Mouse (Mus musculus): ENCODE results near the gene Srrt. TPM values are rescaled to one million over a fixed set of nuclear protein-coding genes. Genes with fewer than 3 reads are reported as not detected.

Gene Srrt
- total RNA-seq, 1 experiment from 2014 or later = 139 TPM

- peak; percentile 69 for DNase-seq
These were observed 31.3 kb upstream of the Srrt start for GRCm38 (mm10) chr5:137338663-137339289.

DNA sequence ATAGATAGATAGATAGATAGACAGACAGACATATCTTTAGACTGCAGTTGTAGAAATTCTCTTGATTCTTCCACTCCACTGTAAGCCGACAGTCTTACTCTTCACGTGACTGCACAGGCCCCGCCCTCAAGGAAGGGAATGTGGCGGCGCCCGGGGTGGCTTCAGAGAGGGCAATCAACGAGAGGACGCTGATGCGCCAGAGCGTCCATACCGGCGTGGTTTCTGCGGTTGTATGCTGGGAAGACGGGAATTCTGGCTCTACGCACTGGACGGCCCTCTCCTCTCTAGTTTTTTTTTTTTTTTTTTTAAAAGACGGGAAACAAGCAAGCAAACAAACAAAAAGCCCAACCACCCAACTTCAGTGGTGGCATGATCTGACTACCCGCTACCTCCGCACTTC is 30.8 kb upstream of the Srrt start:
- peak; percentile 96 for DNase-seq

DNA sequence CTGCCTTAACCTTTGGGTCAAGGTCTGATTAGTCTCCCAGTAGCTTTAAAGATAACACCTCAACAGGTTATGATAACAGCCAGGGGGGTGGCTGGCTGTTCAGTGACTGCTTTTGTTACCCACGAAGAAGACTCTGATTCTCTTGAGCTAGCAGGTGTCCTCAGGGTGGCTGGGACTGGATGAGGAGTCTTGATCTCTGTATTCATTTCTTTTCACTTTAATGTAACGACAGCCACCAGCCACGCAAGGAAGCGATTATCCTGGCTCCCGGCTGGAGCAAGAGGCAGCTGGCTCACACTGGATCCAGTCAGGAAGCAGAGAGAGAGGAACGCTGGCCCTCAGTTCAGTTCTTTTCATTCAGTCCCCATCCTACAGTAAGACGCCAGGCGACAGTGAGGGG is 29.7 kb upstream of the Srrt start:
- DNase-seq = no peak

GRCm38 (mm10) chr5:137335066-137335465 is 27.6 kb upstream of the Srrt start:
- no peak for DNase-seq

DNA sequence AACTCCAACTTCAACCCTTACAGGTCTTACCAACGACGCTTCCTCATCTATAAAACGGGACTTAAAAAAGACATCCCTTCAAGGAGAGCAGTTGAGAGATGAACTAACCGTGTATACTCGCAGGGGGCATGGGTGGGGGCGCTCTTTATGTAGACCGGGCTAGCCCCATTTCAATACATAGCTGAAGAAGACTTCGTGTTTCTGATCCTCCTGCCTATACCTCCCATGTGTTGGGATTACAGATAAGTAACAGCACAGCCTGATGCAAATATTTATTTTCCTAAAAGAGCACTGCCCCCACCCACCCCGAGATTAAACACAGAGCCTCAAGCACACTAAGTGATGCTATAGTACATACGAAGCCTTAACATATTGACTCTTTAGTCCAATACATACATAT is 26.8 kb upstream of the Srrt start:
- no peak for DNase-seq

DNA sequence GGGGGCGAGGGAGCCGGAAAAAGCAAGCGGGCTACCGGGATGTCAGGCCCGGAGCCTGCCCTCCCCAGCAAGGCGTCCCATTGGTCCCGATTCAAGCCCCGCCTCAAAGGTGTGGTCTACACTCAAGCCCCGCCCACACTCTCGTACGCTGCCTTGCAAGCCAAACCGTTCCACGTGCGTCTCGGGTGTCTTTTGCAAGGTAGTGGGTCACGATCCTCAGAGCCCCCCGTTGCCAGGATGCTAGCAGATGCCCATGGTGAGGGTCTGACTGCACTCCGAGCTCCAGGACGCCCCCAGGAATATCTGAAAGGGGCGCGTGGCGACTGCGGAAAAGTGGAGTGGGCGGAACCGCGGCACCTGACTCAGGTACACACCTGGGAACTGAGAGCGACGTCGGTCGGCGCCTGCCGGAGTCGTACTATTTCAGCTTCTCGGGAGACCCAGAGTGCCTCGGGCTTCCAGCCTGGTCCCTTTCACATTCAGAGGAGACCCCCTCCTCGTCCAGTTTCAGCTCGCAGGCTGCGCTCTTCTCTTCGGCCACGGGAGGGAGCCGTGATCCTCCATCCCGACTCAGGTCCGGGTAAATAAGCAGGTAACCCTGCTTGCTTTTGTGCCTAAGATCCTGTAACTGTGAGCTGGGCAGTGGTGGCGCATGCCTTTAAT is 26.2 kb upstream of the Srrt start, which contains the start of gene Slc12a9:
Slc12a9 (minus strand) TSS at position 86 of the 663 bp plus-strand sequence.
- DNase-seq = peak; percentile 97

DNA sequence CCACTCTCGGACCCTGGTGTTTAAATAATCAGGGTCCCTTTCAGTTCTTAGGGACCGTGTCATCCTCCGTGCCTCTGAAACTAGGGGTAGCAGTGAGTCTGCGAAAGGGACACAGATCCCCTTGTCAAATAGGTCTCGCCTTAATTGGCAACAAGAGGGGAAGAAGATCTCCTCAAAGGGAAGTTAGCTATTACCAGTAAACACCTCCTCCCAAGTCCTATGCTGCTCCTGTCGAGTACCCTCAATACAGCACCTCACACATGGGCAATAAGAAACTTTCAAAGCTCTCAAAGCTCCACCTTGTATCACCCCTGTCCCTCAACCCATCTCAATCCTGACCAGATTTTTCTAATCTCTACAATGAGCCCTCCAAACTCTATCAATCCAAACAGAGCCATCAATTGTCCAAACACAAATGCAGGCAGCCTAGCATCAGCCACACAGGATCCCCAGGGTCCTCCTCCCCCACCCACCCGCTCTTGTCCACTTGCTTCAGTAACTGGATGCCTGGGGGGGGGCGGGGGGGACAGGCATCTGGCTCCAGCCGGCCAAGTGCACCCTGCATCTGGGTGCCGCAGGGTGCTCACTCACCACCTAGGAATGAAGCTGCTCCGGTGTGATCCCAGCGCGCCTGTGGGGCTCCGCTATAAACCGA is 25.5 kb upstream of the Srrt start:
- DNase-seq = no peak

DNA sequence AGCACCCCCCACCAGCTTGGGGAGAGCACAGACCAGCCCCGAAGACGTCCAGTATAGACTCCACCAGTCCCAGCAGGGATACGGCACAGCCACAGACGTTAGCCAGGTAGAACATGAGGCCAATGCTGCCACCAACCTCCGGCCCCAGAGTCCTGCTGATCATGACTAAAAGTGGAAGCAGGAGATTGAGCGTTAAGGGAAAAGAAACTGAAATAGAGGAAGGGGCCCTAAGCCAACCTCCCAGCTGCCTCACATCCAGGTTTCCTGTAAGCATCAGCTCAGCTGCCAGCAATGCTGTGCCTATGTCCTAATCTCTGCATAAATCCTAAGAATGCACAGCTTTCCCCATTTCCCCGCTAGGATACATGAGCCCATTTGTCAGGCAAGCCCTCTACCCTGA is 23.4 kb upstream of the Srrt start:
- no peak for DNase-seq

DNA sequence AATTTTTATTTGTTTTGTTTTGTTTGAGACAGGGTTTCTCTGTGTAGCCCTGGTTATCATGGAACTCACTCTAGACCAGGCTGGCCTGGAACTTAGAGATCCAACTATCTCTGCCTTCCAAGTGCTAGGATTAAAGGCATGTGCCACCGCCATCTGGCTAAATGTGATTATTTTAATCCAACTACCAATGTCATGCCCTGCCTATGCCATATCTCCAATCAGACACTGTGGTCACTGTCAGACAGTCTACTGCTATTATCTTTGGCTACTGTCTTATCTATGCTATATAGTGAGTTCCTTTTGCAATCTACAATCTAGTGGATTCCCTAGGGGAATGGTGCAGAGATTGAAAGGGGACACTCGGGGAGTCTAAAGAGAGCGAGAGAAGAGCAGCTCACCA is 13.5 kb upstream of the Srrt start:
- no peak for DNase-seq

DNA sequence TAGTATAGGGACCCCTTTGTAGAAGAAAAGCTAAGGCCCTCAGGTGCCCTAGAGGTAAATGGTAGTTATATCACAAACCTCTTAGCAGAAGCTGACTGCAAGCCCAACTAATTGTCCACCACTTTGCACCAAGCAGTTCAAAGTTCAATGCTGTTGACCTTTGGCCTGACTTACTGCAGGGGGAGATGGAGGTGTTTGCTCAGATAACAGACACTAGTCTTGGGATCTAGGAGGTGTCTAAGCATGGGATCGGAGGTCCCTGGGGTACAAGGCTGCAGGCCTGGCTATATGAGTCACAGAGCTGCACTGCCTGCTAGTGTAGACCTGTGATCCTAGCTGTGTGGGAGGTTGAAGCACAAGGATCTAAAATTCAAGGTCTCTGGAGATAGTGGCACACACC is 11.1 kb upstream of the Srrt start:
- no peak for DNase-seq

DNA sequence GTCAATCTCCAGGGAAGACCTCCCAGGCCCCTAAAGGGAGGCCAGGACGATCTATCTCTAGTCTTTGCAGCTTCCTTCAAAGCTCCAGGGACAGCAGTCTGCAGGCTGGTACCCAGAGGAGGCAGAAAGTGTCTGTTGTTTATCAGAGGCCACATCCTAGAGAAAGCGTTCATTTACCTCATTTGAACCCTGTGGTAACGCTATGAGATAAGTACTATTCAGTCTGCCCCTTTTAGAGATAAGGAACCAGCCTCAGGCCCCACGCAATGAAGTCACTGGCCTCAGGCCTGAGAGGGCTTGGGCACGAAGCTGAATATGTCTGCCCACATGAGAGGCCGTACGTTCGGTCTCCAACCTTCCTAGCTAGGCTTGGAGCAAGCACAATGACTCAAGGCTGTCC is 9.9 kb upstream of the Srrt start:
- no peak for DNase-seq

DNA sequence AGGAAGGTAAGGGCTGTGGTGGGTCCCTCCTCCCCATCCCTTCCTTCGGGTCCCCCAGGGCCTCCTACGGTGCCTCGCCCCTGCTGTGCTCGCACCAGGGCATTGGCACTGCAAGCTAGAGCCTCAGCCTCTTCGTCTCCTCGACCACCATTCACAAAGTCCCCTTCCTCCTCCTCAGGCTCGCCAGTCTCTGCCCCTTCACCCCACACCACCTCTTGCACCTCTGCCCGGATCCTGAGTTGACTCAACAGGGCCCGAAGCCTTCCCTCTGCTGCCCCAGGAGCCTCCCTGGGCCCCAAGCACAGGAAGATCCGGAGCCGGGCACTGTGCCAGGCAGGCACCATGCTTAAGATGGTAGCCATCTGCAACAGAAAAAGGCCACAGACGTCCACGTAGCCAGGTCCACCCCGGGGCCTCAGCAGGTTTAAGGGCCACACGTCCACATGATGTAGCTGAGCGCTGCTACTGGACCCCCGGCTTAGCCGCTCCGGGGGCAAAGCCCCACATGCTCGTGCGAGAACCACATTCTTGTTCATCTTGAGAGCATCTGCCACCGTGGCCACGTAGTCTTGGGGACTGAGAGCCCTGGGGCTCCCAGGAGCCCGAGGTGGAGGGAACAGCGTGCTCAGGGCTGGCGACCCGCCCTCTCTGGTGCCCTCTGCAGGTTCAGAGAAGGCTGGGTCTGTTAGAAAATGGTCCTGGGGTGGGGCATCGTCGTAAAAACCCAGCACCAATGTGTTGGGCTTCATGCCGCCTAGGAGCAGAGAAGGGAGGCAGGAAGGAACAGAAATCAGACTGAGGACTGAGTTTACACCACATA is 7.8 kb upstream of the Srrt start:
- DNase-seq = peak; percentile 58

DNA sequence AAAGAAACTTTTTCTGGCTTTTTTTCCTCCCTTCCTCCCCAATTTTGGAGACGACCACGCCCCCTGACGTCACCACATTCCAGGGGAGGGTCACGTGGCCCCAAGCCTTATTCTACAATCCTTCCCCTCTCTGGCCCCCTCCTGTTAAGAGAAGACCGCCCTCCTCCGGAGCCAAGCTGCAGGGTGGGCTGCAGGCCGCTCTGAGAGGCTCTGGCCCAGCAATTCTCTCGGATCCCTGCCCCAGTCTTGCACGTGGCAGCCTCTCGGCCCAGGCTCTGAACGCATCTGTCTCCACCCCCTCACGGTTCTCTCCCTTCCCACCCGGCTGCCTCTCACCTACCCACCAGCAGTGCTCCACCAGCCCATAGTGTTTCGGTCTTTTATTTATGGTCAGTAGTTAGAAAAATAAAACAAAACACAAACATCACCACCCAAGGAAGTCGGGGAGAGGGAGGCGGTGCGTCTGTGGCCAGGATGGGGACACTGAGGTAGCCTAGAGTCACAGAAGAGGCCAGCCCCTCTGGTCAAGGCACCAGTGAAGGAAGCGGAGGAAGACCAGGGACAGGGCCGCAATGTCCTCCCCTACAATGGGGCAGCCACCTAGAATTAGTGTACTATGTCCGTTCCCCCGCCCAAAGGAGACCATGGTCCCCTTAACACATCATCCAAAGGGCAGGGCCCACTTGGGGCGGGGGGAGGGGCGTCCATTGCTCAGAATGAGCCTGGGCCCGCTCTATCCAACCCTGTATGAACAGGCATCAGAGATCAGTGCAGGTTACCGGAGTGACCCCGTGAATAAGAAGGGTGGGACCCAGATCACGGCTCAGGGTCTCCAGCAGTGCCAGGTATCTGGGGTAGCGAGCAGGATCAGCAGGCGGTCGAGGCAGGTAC is 7.0 kb upstream of the Srrt start, which contains the start of gene Trip6:
Trip6 (minus strand) TSS at position 212 of the 891 bp plus-strand sequence.
- DNase-seq = peak; percentile 94

DNA sequence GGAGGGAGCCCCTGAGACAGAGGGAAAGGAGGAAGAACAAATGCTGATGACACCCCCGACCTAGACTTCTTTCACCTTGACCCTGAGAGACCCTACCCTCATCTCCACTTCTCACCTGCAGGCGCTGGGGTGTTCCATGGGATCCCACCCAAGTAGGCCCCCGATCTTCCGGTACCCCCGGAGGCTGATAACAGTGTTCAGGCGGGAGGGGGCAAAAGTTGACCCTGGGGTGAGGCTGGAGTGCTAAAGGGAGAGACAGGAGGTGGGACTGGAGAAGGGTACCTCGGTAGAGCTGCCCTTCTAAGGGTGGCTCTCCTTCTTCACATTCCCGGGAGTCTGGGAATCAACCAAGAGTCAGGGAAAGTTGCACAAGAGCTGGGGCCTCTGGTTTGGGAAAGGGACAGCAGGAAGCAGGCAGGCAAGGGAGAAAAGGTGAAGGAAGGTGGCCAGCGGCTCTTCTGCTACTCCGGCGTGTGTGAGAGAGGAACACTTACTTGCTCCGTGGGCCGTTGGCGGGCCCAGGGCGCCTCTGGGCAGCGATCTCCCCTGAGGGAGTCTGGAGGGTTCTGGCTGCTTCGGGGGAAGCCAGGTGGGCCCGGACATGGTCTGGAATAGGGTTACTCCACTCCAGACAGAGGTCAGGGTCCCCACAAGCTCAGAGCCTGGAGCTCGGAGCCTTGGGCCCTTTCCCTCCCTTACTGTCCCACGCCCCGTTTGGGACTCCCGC is 6.2 kb upstream of the Srrt start:
- peak; percentile 63 for DNase-seq

DNA sequence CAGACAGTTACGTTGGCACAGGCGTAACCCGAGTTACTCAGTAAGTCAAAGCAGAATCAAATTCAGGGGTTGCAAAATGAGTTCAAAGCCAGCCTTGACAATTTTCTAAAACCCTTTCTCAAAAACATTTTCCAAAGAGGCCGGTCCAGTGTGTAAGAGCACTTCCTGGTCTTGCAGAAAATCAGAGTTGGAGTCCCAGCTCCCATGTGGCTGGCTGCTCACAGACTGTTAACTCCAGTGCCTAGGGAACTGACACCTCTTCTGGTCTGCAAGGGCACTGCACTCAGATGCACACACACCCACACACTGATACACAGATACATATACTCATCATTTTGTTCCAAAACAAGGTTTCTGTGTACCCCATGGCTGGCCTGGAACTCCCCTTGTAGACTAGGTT is 882 bp upstream of the Srrt start:
- no peak for DNase-seq

- no peak for DNase-seq
These were observed 952 bp downstream of the Srrt start for GRCm38 (mm10) chr5:137306439-137307005.

- no peak for DNase-seq
These were observed 1.7 kb downstream of the Srrt start for GRCm38 (mm10) chr5:137305822-137306221.

GRCm38 (mm10) chr5:137304816-137305215 is 2.7 kb downstream of the Srrt start:
- no peak for DNase-seq

DNA sequence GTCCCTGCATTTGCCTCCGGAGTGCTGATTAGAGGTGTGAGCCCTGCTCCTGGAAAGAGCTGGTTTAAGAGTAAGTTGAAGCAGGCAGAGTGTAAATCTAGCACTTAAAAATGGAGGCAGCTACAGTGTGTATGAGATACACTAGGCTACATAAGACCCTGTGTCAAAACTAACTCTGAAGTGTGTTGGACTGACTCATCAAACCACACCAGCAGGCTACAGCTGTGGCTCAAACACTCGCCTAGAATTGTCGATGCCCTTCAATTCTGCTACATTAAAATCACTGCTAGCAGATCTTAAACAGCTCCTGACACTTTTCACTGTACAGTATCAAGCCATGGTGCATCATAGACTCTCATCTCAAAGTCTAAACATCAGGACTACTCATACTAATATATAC is 3.3 kb downstream of the Srrt start:
- no peak for DNase-seq

DNA sequence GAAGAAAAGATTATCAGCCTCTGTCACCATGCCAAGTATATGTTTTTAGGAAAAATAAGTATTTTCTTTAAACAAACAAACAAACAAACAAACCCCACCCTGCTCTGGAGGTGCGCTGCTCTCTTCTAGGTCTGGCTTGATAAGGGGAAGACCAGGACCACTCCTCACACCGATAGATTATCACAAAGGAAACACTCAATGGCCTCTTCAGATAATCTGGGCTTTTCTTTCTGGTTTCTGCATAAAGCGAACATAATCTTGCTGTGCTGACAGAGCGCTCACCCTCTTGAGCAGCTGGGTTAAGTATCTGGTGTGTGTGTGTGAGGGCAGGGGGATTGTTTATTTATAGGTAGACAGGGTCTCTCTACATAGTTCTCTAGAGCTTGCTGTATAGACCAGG is 3.9 kb downstream of the Srrt start:
- no peak for DNase-seq

DNA sequence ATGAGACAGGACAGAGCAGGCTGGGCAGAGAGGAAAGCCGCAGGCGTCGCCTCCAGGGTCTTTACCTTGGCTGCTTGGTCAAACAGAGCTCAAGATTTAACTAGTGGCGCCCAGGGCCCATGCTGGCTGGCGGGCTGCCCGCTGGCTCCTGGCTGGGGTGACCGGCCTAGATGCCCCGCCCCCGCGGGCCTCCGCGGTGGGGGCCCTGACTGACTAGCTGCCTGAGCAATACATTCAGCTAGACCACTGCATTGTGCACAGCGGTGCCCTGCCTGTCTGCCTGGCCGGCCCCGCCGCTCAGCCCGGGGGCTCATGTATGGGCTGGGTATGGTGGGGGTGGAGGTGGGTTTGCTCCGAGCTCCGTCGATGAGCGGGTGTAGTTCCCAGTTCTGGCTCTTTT is 6.2 kb downstream of the Srrt start:
- DNase-seq = peak; percentile 78

All from adrenal gland, postnatal 14 days (tissue).